ENCODE assay signal across 9 mouse cellular contexts in genomic region chr4:135154089-135154949, GRCm38 (mm10). TPM values are rescaled to one million over a fixed set of nuclear protein-coding genes. Genes with fewer than 3 reads are reported as not detected.
DNase-seq lines count a peak whose midpoint lies in the region; ATAC-seq lines count a peak whose summit lies in the region.
"Had no signal": no experiment of that assay in that cellular context is flagged by ENCODE, and none has a peak within 500 bp of the region (broad histone marks: within the 10 kb centered on the region; RNA-seq: fewer than 3 reads in every experiment).

No protein-coding gene starts in this region.

- H3K36me3 ChIP-seq in midbrain, embryonic 10.5 days, result no peaks in the 10 kb centered on the region
- H3K36me3 ChIP-seq in midbrain, embryonic 13.5 days, result no peaks in the 10 kb centered on the region
- no peaks in the 10 kb centered on the region for H3K36me3 ChIP-seq in limb, embryonic 12.5 days

- H3K9ac ChIP-seq in midbrain, embryonic 13.5 days (replicated peaks), result no peak overlapping the region
- H3K9ac ChIP-seq in limb, embryonic 12.5 days (replicated peaks), result peak overlapping the region; percentile 63; the same call in 1 of the 2 replicates

- peaks cover 100% of the 10 kb centered on the region for H3K27me3 ChIP-seq in midbrain, embryonic 10.5 days (ENCODE audit: low read depth, poor library complexity, severe bottlenecking)
- peaks cover 100% of the 10 kb centered on the region for H3K27me3 ChIP-seq in midbrain, embryonic 13.5 days
- peaks cover 100% of the 10 kb centered on the region for H3K27me3 ChIP-seq in limb, embryonic 12.5 days

- peak; percentile 53 for DNase-seq in CD4-positive, CD25-positive, alpha-beta regulatory T cell, adult 2 months (ENCODE audit: low read depth, low spot score)
- DNase-seq in midbrain, embryonic 10.5 days (ENCODE audit: low spot score), result peak; percentile 56
- DNase-seq in thymus, postnatal 0 days (ENCODE audit: low spot score), result peak; percentile 46
- DNase-seq in adrenal gland, postnatal 36 days, result no peak
- DNase-seq in right cerebral cortex, postnatal 4 days, result no peak
- DNase-seq: right cerebral cortex, adult 18-20 months had no signal

- no peak overlapping the region for H3K4me2 ChIP-seq in midbrain, embryonic 13.5 days (replicated peaks)
- H3K4me2 ChIP-seq in limb, embryonic 12.5 days, result peak overlapping the region; percentile 60

- H3K4me1 ChIP-seq in midbrain, embryonic 10.5 days, result peaks cover 42% of the 10 kb centered on the region
- peaks cover 24% of the 10 kb centered on the region for H3K4me1 ChIP-seq in midbrain, embryonic 13.5 days (replicated peaks)
- peaks cover 68% of the 10 kb centered on the region for H3K4me1 ChIP-seq in limb, embryonic 12.5 days (replicated peaks)

- WGBS in midbrain, embryonic 10.5 days, result under 1% methylated on average over 21 of the region's 21 CpGs
- WGBS in midbrain, embryonic 13.5 days, result 1% methylated on average over 21 of the region's 21 CpGs
- WGBS in limb, embryonic 12.5 days, result 1% methylated on average over 21 of the region's 21 CpGs

- H3K4me3 ChIP-seq in midbrain, embryonic 10.5 days, result no peak overlapping the region
- H3K4me3 ChIP-seq in midbrain, embryonic 13.5 days (replicated peaks), result no peak overlapping the region
- peak overlapping the region; percentile 49 for H3K4me3 ChIP-seq in limb, embryonic 12.5 days (replicated peaks)

- ATAC-seq in CD4-positive, CD25-positive, alpha-beta regulatory T cell, adult 4 months, result no peak
- ATAC-seq in midbrain, embryonic 13.5 days, result no peak
- ATAC-seq in limb, embryonic 12.5 days (ENCODE audit: insufficient number of reproducible peaks, insufficient read depth, low FRiP score, low TSS enrichment, low read depth), result no peak

- no peaks in the 10 kb centered on the region for H3K9me3 ChIP-seq in midbrain, embryonic 10.5 days (replicated peaks)
- no peaks in the 10 kb centered on the region for H3K9me3 ChIP-seq in midbrain, embryonic 13.5 days
- H3K9me3 ChIP-seq in limb, embryonic 12.5 days, result no peaks in the 10 kb centered on the region

- H3K27ac ChIP-seq in midbrain, embryonic 10.5 days (replicated peaks), result no peak overlapping the region
- no peak overlapping the region for H3K27ac ChIP-seq in midbrain, embryonic 13.5 days
- H3K27ac ChIP-seq in limb, embryonic 12.5 days, result no peak overlapping the region

RNA-seq across cellular contexts. Expression of gene Runx3, which starts 33.9 kb away (rescaled TPM):
- 10 to 100 TPM in 1 of 2 experiments, 1 to 10 TPM in 1; 9.8 to 11.2 TPM for polyA plus RNA-seq in CD4-positive, CD25-positive, alpha-beta regulatory T cell, adult 4 months (2017; shearing (Covaris generic))
- 0.04 TPM in 2 replicates for polyA plus RNA-seq in midbrain, embryonic 10.5 days (2016; fragmentation: Nextera tagmentation; extraction: Ambion mirVana)
- not detected in 2 replicates for polyA plus RNA-seq in midbrain, embryonic 13.5 days (2015; fragmentation: Nextera tagmentation; extraction: Ambion mirVana)
- polyA plus RNA-seq in limb, embryonic 12.5 days (2016; fragmentation: Nextera tagmentation; extraction: Ambion mirVana), result 1.5 and 2.0 TPM in 2 replicates
- 4.8 and 7.9 TPM in 2 replicates for polyA plus RNA-seq in thymus, postnatal 0 days (2015; fragmentation: Nextera tagmentation; extraction: Ambion mirVana)
- 1 to 10 TPM; 2.0 to 3.9 TPM for total RNA-seq in adrenal gland, postnatal 36 days (2021)

Comparison
In these comparisons a context has a peak if more than half of its experiments do, and no peak if none do; other contexts are left out.
1. DNase-seq: peak in CD4-positive, CD25-positive, alpha-beta regulatory T cell, adult 2 months (single experiment), midbrain, embryonic 10.5 days (single experiment) and thymus, postnatal 0 days (single experiment); none in adrenal gland, postnatal 36 days (0 of 2) and right cerebral cortex, postnatal 4 days (single experiment).